Mouse (Mus musculus) lung, adult 10 weeks (tissue): ENCODE measurements around the gene Pafah1b3. TPM values are rescaled to one million over a fixed set of nuclear protein-coding genes. Genes with fewer than 3 reads are reported as not detected.

Experiments used
- polyA plus RNA-seq: library from polyadenylated mRNA; stranded (reverse); fragments of 350-450 nt; fragmentation: Illumina TruSeq; extraction: RNeasy Lipid Tissue Mini Kit (QIAGEN cat#74804); gene quantifications from one replicate; pipeline ENCODE4 v1.2.3, GENCODE M21; 2014; ENCODE audit warnings: low read depth, low replicate concordance; ENCODE audit not compliant: insufficient read depth

Gene Pafah1b3
- polyA plus RNA-seq: 31.8 TPM

GRCm38 (mm10) chr7:25297454-25298325 is at the start of gene Pafah1b3:
Gene Pafah1b3, minus strand, starts transcription at chr7:25297986.

GRCm38 (mm10) chr7:25316532-25317445 is 19.0 kb upstream of the Pafah1b3 start, which contains the start of gene Megf8:
Gene Megf8, plus strand, starts transcription at chr7:25317164.

GRCm38 (mm10) chr7:25305956-25306613 is 8.3 kb upstream of the Pafah1b3 start, which contains the start of gene Tmem145:
Gene Tmem145, plus strand, starts transcription at chr7:25306106.

GRCm38 (mm10) chr7:25301063-25301462 is 3.3 kb upstream of the Pafah1b3 start, which contains the start of gene Prr19:
Gene Prr19, plus strand, starts transcription at chr7:25301411.

GRCm38 (mm10) chr7:25267301-25267750 is 30.5 kb downstream of the Pafah1b3 start, which contains the start of gene Cic:
Gene Cic, plus strand, starts transcription at chr7:25267704.

GRCm38 (mm10) chr7:25250141-25250972 is 47.4 kb downstream of the Pafah1b3 start, which contains the start of gene Erf:
Gene Erf, minus strand, starts transcription at chr7:25250761.

Other genes starting within 250 kb of the Pafah1b3 start
- gene Grik5, start 225.6 kb downstream of the Pafah1b3 start, polyA plus RNA-seq: 4.9 TPM
- gene Zfp574, start 225.4 kb downstream of the Pafah1b3 start, polyA plus RNA-seq: 8.7 TPM
- 1.9 TPM for gene Pou2f2, start 118.3 kb downstream of the Pafah1b3 start, polyA plus RNA-seq
- gene Dedd2, start 77.4 kb downstream of the Pafah1b3 start, polyA plus RNA-seq: 16.3 TPM
- gene Zfp526, start 76.6 kb downstream of the Pafah1b3 start, polyA plus RNA-seq: 2.4 TPM
- 41.0 TPM for gene Gsk3a, start 60.1 kb downstream of the Pafah1b3 start, polyA plus RNA-seq
- 10.8 TPM for gene Erf, start 47.2 kb downstream of the Pafah1b3 start, polyA plus RNA-seq
- gene Cic, start 30.3 kb downstream of the Pafah1b3 start, polyA plus RNA-seq: 42.0 TPM
- gene Prr19, start 3.4 kb upstream of the Pafah1b3 start, polyA plus RNA-seq: not detected
- not detected for gene Tmem145, start 8.1 kb upstream of the Pafah1b3 start, polyA plus RNA-seq
- 11.5 TPM for gene Megf8, start 19.2 kb upstream of the Pafah1b3 start, polyA plus RNA-seq
- not detected for gene Cnfn, start 71.7 kb upstream of the Pafah1b3 start, polyA plus RNA-seq
- 37.0 TPM for gene Lipe, start 100.7 kb upstream of the Pafah1b3 start, polyA plus RNA-seq
- gene Cxcl17, start 114.9 kb upstream of the Pafah1b3 start, polyA plus RNA-seq: 74.9 TPM
- 16.5 TPM for gene Ceacam1, start 179.6 kb upstream of the Pafah1b3 start, polyA plus RNA-seq
- gene Ceacam2, start 241.9 kb upstream of the Pafah1b3 start, polyA plus RNA-seq: not detected